Mouse (Mus musculus): ENCODE measurements around the gene Kars.

DNA sequence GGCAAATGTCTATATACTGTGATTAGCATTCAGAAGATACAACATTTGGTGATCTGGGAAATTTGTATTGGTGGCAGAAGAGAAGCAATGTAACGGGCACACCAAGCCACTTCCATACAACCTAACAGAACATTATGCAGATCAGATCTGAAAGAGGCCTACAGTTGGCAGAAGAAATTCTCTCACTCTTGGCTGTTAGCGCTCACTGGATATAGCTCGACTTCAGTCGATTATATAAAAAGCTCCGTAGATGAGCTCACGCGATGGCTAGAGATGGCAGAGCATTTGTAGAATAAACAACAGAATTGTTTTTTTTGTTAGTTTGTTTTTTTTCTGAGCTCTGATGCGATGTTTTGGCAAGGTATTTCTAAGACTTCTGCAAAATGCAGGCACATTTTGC is 19.8 kb downstream of the Kars start:
- TF ChIP-seq CTCF (IDR thresholded peaks at IDR 0.05; ENCODE audit: insufficient read depth, low read depth, low read length) = no peak
- TF ChIP-seq POLR2A (IDR thresholded peaks at IDR 0.05; ENCODE audit: insufficient read depth, low read depth, low read length) = no peak
